Mouse (Mus musculus) bone marrow, adult 2 months (tissue): ENCODE measurements at regions not wholly inside any gene's neighbourhood (a gene's known extent, or its start where the extent isn't known, plus 50 kb on each side); places are given as distances from the start of the nearest gene placed in this dataset.

Experiments used
- CTCF ChIP-seq: fragments of 200-500 bp; IDR thresholded peaks from 2 replicates; pipeline ENCODE4 v1.5.1; 2011; ENCODE audit warnings: low read length, control low read depth; ENCODE audit not compliant: control insufficient read depth, insufficient read depth
- POLR2A ChIP-seq: fragments of 200-500 bp; IDR thresholded peaks from 2 replicates; pipeline ENCODE4 v1.6.1; 2011; ENCODE audit warnings: low read depth, mild to moderate bottlenecking, control low read depth, low read length, borderline replicate concordance; ENCODE audit not compliant: control insufficient read depth

GRCm38 (mm10) chr6:84442667-84443066, 151.0 kb downstream of the Cyp26b1 start:
- TF ChIP-seq POLR2A (no peak), CTCF (no peak)
